Mouse (Mus musculus) cortical plate, adult 2 months (tissue): ENCODE results near the gene Cacna1c.

Source experiments
- CTCF ChIP-seq: fragments of 200-500 bp; IDR thresholded peaks from 2 replicates; pipeline ENCODE4 v1.5.1; 2011; ENCODE audit warnings: mild to moderate bottlenecking, control low read depth, low read length; ENCODE audit not compliant: insufficient read depth; ENCODE audit errors: extremely low read depth
- POLR2A ChIP-seq: fragments of 200-500 bp; IDR thresholded peaks from 2 replicates; pipeline ENCODE4 v1.6.1; 2011; ENCODE audit warnings: mild to moderate bottlenecking, low read length, control low read depth; ENCODE audit not compliant: insufficient read depth; ENCODE audit errors: extremely low read depth

DNA sequence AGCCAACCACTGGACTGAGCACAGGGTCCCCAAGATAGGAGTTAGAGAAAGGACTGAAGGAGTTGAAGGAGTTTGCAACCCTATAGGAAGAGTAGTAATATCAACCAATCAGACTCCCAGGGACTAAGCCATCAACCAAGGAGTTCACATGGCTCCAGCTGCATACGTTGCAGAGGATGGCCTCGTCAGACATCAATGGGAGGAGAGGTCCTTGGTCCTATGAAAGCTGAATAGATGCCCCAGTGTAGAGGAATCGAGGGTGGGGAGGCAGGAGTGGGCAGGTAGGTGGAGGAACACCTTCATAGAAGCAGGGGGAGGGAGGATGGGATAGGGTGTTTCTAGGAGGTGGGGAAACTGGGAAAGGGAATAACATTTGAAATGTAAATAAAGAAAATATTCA lies 8.7 kb upstream of the Cacna1c start:
- no peak for TF ChIP-seq POLR2A
- no peak for TF ChIP-seq CTCF
